In the genomic region with DNA sequence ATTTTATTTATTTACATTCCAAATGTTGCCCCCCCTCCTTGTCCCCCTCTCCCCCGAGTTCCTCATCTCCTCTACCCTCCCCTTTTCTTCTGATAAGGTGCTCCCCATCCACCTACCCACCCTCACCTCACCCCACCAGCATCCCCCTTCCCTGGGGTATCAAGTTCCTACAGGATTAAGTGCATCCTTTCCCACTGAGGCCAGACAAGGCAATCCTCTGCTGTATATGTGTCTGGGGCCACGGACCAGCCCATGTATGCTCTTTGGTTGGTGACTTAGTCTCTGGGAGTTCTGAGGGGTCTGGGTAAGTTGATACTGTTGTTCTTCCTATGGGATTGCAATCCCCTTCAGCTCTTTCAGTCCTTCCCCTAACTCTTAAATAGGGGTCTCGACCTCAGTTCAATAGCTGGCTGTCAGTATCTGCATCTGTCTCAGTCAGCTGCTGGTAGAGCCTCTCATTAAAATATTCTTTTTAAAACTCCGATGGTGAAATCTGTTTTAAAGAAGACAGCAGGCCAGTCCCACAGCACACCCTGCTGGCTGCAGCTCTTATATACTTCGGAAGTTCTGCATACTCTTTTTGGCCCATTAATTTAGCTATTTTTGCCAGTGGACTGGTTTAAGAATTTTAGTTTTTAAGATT, we compare ENCODE assay signal across 9 mouse cellular contexts. TPM values are rescaled to one million over a fixed set of nuclear protein-coding genes. Genes with fewer than 3 reads are reported as not detected.
A peak's percentile ranks its signal among the peaks of the same experiment; 100 is the strongest.
DNase-seq lines count a peak whose midpoint lies in the region; ATAC-seq lines count a peak whose summit lies in the region.
"Had no signal": no experiment of that assay in that cellular context is flagged by ENCODE, and none has a peak within 500 bp of the region (broad histone marks: within the 10 kb centered on the region; RNA-seq: fewer than 3 reads in every experiment).

No protein-coding gene starts in this region.

- no peak overlapping the region for H3K27ac ChIP-seq in embryonic facial prominence, embryonic 13.5 days
- H3K27ac ChIP-seq: heart, embryonic 15.5 days had no signal

- 0 out of 2 replicates have a peak overlapping the region, but pooled peaks have one; percentile 16 for H3K9ac ChIP-seq in embryonic facial prominence, embryonic 13.5 days
- H3K9ac ChIP-seq: heart, embryonic 15.5 days had no signal

- no peaks in the 10 kb centered on the region for H3K36me3 ChIP-seq in embryonic facial prominence, embryonic 13.5 days
- H3K36me3 ChIP-seq: heart, embryonic 15.5 days had no signal

- peaks cover 5% of the 10 kb centered on the region; the same call in 1 of the 2 replicates for H3K27me3 ChIP-seq in embryonic facial prominence, embryonic 13.5 days
- H3K27me3 ChIP-seq: heart, embryonic 15.5 days had no signal

- no peaks in the 10 kb centered on the region for H3K9me3 ChIP-seq in embryonic facial prominence, embryonic 13.5 days
- H3K9me3 ChIP-seq: heart, embryonic 15.5 days had no signal

- peak; percentile 44 for DNase-seq in adrenal gland, postnatal 14 days
- DNase-seq in adrenal gland, adult 18-20 months (ENCODE audit: low spot score in 2 of 2): no peak
- DNase-seq in ovary, postnatal 36 days (ENCODE audit: low spot score): peak; percentile 23
- no peak for DNase-seq in ovary, postnatal 10 days (ENCODE audit: low spot score)
- peak; percentile 24 to 40 for DNase-seq in lung, postnatal 4 days
- DNase-seq in right cerebral cortex, postnatal 25 days: peak; percentile 22

- no peak overlapping the region for H3K4me3 ChIP-seq in embryonic facial prominence, embryonic 13.5 days

- WGBS in embryonic facial prominence, embryonic 13.5 days: 11% methylated on average over 5 of the region's 5 CpGs

- no peak for ATAC-seq in embryonic facial prominence, embryonic 13.5 days (ENCODE audit: insufficient number of reproducible peaks, insufficient read depth, low FRiP score, low TSS enrichment, low read depth)
- ATAC-seq in inflammation-experienced regulatory T-cells, adult 6 months: peak; percentile 64

- H3K4me2 ChIP-seq in embryonic facial prominence, embryonic 13.5 days: no peak overlapping the region

- H3K4me1 ChIP-seq in embryonic facial prominence, embryonic 13.5 days: no peaks in the 10 kb centered on the region

RNA-seq across cellular contexts. Expression of a gene that starts 17.0 kb away (rescaled TPM):
- total RNA-seq in adrenal gland, postnatal 14 days (2021): 16.5 TPM in 2 replicates
- 10 to 100 TPM; 14.0 to 14.9 TPM for total RNA-seq in adrenal gland, adult 18-20 months (2021)
- 32.4 and 34.1 TPM in 2 replicates for polyA plus RNA-seq in embryonic facial prominence, embryonic 13.5 days (2015; fragmentation: Nextera tagmentation; extraction: Ambion mirVana)
- polyA plus RNA-seq in inflammation-experienced regulatory T-cells, adult 6 months (2017; shearing (Covaris generic)): 10 to 100 TPM; 14.1 to 21.5 (median 19.0) TPM

Comparison
In these comparisons a context has a peak if more than half of its experiments do, and no peak if none do; other contexts are left out.
1. DNase-seq: peak in adrenal gland, postnatal 14 days (single experiment), ovary, postnatal 36 days (single experiment), lung, postnatal 4 days (2 of 2) and right cerebral cortex, postnatal 25 days (single experiment); none in adrenal gland, adult 18-20 months (0 of 2) and ovary, postnatal 10 days (single experiment).